In the genomic region with DNA sequence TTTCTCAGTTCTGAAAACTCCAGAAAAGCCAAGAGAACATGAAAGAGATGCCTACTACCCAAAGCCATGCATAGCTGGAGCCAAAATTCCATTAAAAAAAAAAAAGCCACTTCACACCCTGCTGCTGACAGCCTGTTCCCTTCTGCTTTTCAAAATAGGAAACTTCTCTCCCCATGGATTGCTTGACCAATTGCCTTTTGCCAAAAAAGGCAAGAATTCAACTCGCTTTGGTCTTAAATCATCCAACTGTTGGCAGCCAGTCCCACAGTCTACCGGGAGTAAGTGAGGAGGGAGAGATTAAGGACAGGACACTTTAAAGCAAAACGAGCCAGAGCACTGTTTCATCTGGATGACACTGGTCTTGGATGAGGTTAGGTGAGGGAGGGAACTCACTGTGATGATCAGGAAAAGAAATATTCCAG, we compare ENCODE assay signal across 11 mouse cellular contexts.
DNase-seq lines count a peak whose midpoint lies in the region; ATAC-seq and TF ChIP-seq lines count a peak whose summit lies in the region.
"Had no signal": no experiment of that assay in that cellular context is flagged by ENCODE, and none has a peak within 500 bp of the region (broad histone marks: within the 10 kb centered on the region; RNA-seq: fewer than 3 reads in every experiment).

No protein-coding gene starts in this region.

- peaks cover 4% of the 10 kb centered on the region; the same call in 1 of the 2 replicates for H3K9me3 ChIP-seq in heart, embryonic 12.5 days (replicated peaks)
- 0 out of 2 replicates have a peak, but pooled peaks cover 2% of the 10 kb centered on the region for H3K9me3 ChIP-seq in heart, embryonic 16.5 days (replicated peaks; ENCODE audit: control insufficient read depth, low read length)
- H3K9me3 ChIP-seq in lung, postnatal 0 days (ENCODE audit: low read length), result no peaks in the 10 kb centered on the region
- H3K9me3 ChIP-seq: midbrain, embryonic 12.5 days had no signal

- no peak overlapping the region for H3K27ac ChIP-seq in heart, embryonic 12.5 days (ENCODE audit: poor library complexity, severe bottlenecking)
- no peak overlapping the region for H3K27ac ChIP-seq in heart, embryonic 16.5 days (ENCODE audit: low read length)
- no peak overlapping the region for H3K27ac ChIP-seq in lung, postnatal 0 days (ENCODE audit: low read length)
- H3K27ac ChIP-seq in left cerebral cortex, adult 2 months, result no peak overlapping the region
- no peak overlapping the region for H3K27ac ChIP-seq in cerebellum, adult 2 months (ENCODE audit: insufficient read depth, low read length)
- H3K27ac ChIP-seq: midbrain, embryonic 12.5 days had no signal

- no peak overlapping the region for H3K4me3 ChIP-seq in heart, embryonic 12.5 days
- no peak overlapping the region for H3K4me3 ChIP-seq in heart, embryonic 16.5 days (ENCODE audit: low read length)
- no peak overlapping the region for H3K4me3 ChIP-seq in lung, postnatal 0 days (ENCODE audit: low read depth, low read length)
- no peak overlapping the region for H3K4me3 ChIP-seq in left cerebral cortex, adult 2 months
- no peak overlapping the region for H3K4me3 ChIP-seq in cerebellum, adult 2 months (replicated peaks; ENCODE audit: insufficient read depth, low read depth, low read length)
- H3K4me3 ChIP-seq: midbrain, embryonic 12.5 days had no signal

- no peak for TF ChIP-seq POLR2A in cerebellum, adult 2 months (IDR thresholded peaks at IDR 0.05; ENCODE audit: borderline replicate concordance, insufficient read depth, low read length)

- no peak for TF ChIP-seq CTCF in lung, postnatal 0 days (IDR thresholded peaks at IDR 0.05)
- no peak for TF ChIP-seq CTCF in left cerebral cortex, adult 2 months (IDR thresholded peaks at IDR 0.05)
- no peak for TF ChIP-seq CTCF in cerebellum, adult 2 months (IDR thresholded peaks at IDR 0.05; ENCODE audit: borderline replicate concordance, insufficient read depth, low read depth, low read length)

- H3K36me3 ChIP-seq in heart, embryonic 12.5 days, result no peaks in the 10 kb centered on the region
- H3K36me3 ChIP-seq in heart, embryonic 16.5 days (ENCODE audit: control insufficient read depth, insufficient read depth), result no peaks in the 10 kb centered on the region
- H3K36me3 ChIP-seq in lung, postnatal 0 days (ENCODE audit: insufficient read depth, low read length), result no peaks in the 10 kb centered on the region
- H3K36me3 ChIP-seq: midbrain, embryonic 12.5 days had no signal

- ATAC-seq in heart, embryonic 12.5 days (ENCODE audit: insufficient number of reproducible peaks, low FRiP score), result no peak
- peak; percentile 55; the same call in 1 of the 2 replicates for ATAC-seq in heart, embryonic 16.5 days (replicated peaks; ENCODE audit: extremely low read depth, insufficient read depth, low FRiP score)
- peak; percentile 62 for ATAC-seq in lung, postnatal 0 days
- ATAC-seq: activated CD4-positive, CD25-positive, alpha-beta regulatory T cell, adult 4 months had no signal

- intact Hi-C loops in left cerebral cortex, adult 2 months (cut with DNase I), result no loop called here

- peak; percentile 54 for TF ChIP-seq EP300 in lung, postnatal 0 days (IDR thresholded peaks at IDR 0.05)

- 27% methylated on average over 3 of the region's 3 CpGs for WGBS in heart, embryonic 12.5 days
- WGBS in heart, embryonic 16.5 days, result 36% methylated on average over 3 of the region's 3 CpGs
- WGBS in lung, postnatal 0 days, result 40% methylated on average over 3 of the region's 3 CpGs
- WGBS in cerebellum, adult 2 months, result 7% methylated on average over 3 of the region's 3 CpGs

- DNase-seq in heart, adult 18-20 months, result peak; percentile 68 to 86
- DNase-seq in adrenal gland, adult 8-10 months, result peak; percentile 14
- peak; percentile 60 for DNase-seq in lung, postnatal 0 days (ENCODE audit: low spot score)
- no peak for DNase-seq in left cerebral cortex, adult 2 months (ENCODE audit: extremely low spot score in 1 of 2, low spot score in 2 of 2)
- no peak for DNase-seq in MN1 (ENCODE audit: low spot score)
- DNase-seq in cerebellum, adult 2 months, result no peak
- DNase-seq: embryo, embryonic 11 days had no signal

- no peak overlapping the region for H3K4me2 ChIP-seq in heart, embryonic 12.5 days
- H3K4me2 ChIP-seq in heart, embryonic 16.5 days (ENCODE audit: low read depth, low read length), result no peak overlapping the region
- H3K4me2 ChIP-seq in lung, postnatal 0 days (replicated peaks; ENCODE audit: low read depth, low read length), result no peak overlapping the region
- H3K4me2 ChIP-seq: midbrain, embryonic 12.5 days had no signal

- 0 out of 2 replicates have a peak, but pooled peaks cover 3% of the 10 kb centered on the region for H3K4me1 ChIP-seq in heart, embryonic 12.5 days (replicated peaks)
- H3K4me1 ChIP-seq in heart, embryonic 16.5 days (ENCODE audit: control insufficient read depth, insufficient read depth, low read length), result no peaks in the 10 kb centered on the region
- H3K4me1 ChIP-seq in lung, postnatal 0 days (ENCODE audit: insufficient read depth, low read depth, low read length), result no peaks in the 10 kb centered on the region
- H3K4me1 ChIP-seq in cerebellum, adult 2 months (ENCODE audit: control insufficient read depth, insufficient read depth, low read length), result no peaks in the 10 kb centered on the region

- H3K9ac ChIP-seq in heart, embryonic 12.5 days, result no peak overlapping the region
- H3K9ac ChIP-seq in heart, embryonic 16.5 days (ENCODE audit: low read length), result no peak overlapping the region
- no peak overlapping the region for H3K9ac ChIP-seq in lung, postnatal 0 days (replicated peaks; ENCODE audit: low read depth)
- H3K9ac ChIP-seq: midbrain, embryonic 12.5 days had no signal

- no peaks in the 10 kb centered on the region for H3K27me3 ChIP-seq in heart, embryonic 12.5 days (replicated peaks)
- H3K27me3 ChIP-seq in heart, embryonic 16.5 days (ENCODE audit: control insufficient read depth, insufficient read depth, low read length), result no peaks in the 10 kb centered on the region
- no peaks in the 10 kb centered on the region for H3K27me3 ChIP-seq in lung, postnatal 0 days (replicated peaks; ENCODE audit: insufficient read depth, low read length)
- H3K27me3 ChIP-seq in cerebellum, adult 2 months (ENCODE audit: control insufficient read depth, insufficient read depth, low read length), result no peaks in the 10 kb centered on the region
- H3K27me3 ChIP-seq: midbrain, embryonic 12.5 days had no signal

Comparison
In these comparisons a context has a peak if more than half of its experiments do, and no peak if none do; other contexts are left out.
1. DNase-seq: peak in heart, adult 18-20 months (2 of 2), adrenal gland, adult 8-10 months (single experiment) and lung, postnatal 0 days (single experiment); none in left cerebral cortex, adult 2 months (0 of 2), MN1 (single experiment) and cerebellum, adult 2 months (0 of 2).